Mouse (Mus musculus) heart, embryonic 11.5 days (tissue): ENCODE data around the gene Gm43638. TPM values are rescaled to one million over a fixed set of nuclear protein-coding genes. Genes with fewer than 3 reads are reported as not detected.
"Not testable (repeated sequence)": the region's sequence is repeated elsewhere in the genome, so short reads cannot be mapped to it uniquely, and the experiment has no call there.

Experiments used
- ATAC-seq: fragments of 200-750 bp; cut with Nextera tagmentation; replicated peaks from 2 replicates; pipeline ENCODE4 v1.8.0; 2017; ENCODE audit warnings: moderate library complexity; ENCODE audit not compliant: insufficient number of reproducible peaks, low FRiP score, low TSS enrichment
- H3K27ac ChIP-seq: fragments of 300-500 bp; sonication (generic); 2 replicates; pipeline ENCODE4 v1.5.1; 2014; ENCODE audit warnings: mild to moderate bottlenecking, low read depth, low read length
- H3K27me3 ChIP-seq: fragments of 300-500 bp; sonication (generic); 2 replicates; pipeline ENCODE4 v1.6.1; 2014; ENCODE audit warnings: mild to moderate bottlenecking, low read length, mixed read lengths; ENCODE audit not compliant: control insufficient read depth, insufficient read depth
- H3K36me3 ChIP-seq: fragments of 300-500 bp; sonication (generic); 2 replicates; pipeline ENCODE4 v1.6.1; 2014; ENCODE audit warnings: mild to moderate bottlenecking, low read length, moderate library complexity, mixed read lengths; ENCODE audit not compliant: control insufficient read depth, insufficient read depth
- H3K4me1 ChIP-seq: fragments of 300-500 bp; sonication (generic); 2 replicates; pipeline ENCODE4 v1.6.1; 2014; ENCODE audit warnings: low read length; ENCODE audit not compliant: control insufficient read depth, insufficient read depth
- H3K4me2 ChIP-seq: fragments of 300-500 bp; sonication (generic); 2 replicates; pipeline ENCODE4 v1.6.1; 2014; ENCODE audit warnings: mild to moderate bottlenecking, moderate library complexity
- H3K4me3 ChIP-seq: fragments of 300-500 bp; sonication (generic); 2 replicates; pipeline ENCODE4 v1.5.1; 2014; ENCODE audit warnings: low read depth, low read length
- H3K9ac ChIP-seq: fragments of 300-500 bp; sonication (generic); 2 replicates; pipeline ENCODE4 v1.6.1; 2014; ENCODE audit warnings: mild to moderate bottlenecking, low read depth, low read length, moderate library complexity
- H3K9me3 ChIP-seq: fragments of 300-500 bp; sonication (generic); replicated peaks from 2 replicates; pipeline ENCODE4 v1.6.1; 2016; ENCODE audit warnings: low read length; ENCODE audit not compliant: control insufficient read depth
- WGBS: fragments of 180-500 bp; shearing (Covaris S2); extraction: QIAGEN DNeasy Blood & Tissue Kit; methylation state at CpG from one replicate; pipeline ENCODE4 v1.1.7; 2014; ENCODE audit not compliant: insufficient replicate concordance; 5-methylcytosine and 5-hydroxymethylcytosine counted together
- polyA plus RNA-seq: library from polyadenylated mRNA; unstranded; fragments of >200 nt; fragmentation: Nextera tagmentation; extraction: Ambion mirVana; gene quantifications from 2 replicates; pipeline ENCODE4 v1.2.1, GENCODE M21; 2014

The Gm43638 gene
- polyA plus RNA-seq, result not detected in 2 replicates

- not testable (repeated sequence) for H3K4me2 ChIP-seq, H3K4me1 ChIP-seq, H3K27me3 ChIP-seq, H3K27ac ChIP-seq, H3K36me3 ChIP-seq, ATAC-seq, H3K9me3 ChIP-seq, H3K4me3 ChIP-seq, H3K9ac ChIP-seq
- 89% methylated on average over 1 of the region's 1 CpGs for WGBS
Observed at GRCm38 (mm10) chr5:87486706-87487105, at the start of gene Gm43638. Gene Gm43638 (minus strand): TSS chr5:87486806.

DNA sequence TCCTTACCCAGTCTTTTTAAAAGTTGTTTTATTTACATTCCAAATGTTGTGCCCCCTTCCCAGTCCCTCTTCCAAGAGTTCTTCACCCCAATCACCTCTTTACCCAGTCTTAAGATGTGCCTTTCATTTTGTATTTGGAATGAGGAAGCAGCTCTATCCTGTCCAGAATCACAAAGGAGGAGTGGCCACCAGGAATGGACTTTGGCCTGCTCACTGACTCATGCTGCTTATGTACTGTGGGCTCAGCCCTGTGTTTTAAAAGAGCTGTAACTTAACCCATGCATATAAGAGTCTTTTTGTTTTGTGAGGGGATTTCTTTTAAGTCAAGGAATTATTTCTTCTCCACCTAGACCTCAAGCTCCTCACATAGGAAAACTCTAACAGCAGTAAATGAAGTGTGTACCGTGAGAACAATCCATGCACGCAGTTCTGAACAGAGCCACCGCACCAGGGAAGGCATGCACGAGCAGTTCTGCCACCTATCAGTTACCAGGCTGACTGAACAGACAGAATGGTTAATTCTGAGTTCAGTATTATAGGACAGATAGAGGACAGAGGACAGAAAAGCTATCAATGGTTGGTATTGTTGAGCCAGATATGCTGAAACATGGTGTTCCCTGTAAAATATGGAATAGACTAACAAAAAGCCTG is 49.5 kb upstream of the Gm43638 start:
- ATAC-seq, result no peak
- no peak overlapping the region for H3K9ac ChIP-seq
- no peaks in the 10 kb centered on the region for H3K36me3 ChIP-seq
- 70% methylated on average over 4 of the region's 4 CpGs for WGBS
- H3K4me3 ChIP-seq, result no peak overlapping the region
- H3K9me3 ChIP-seq, result no peaks in the 10 kb centered on the region
- H3K27me3 ChIP-seq, result no peaks in the 10 kb centered on the region
- no peak overlapping the region for H3K27ac ChIP-seq
- no peak overlapping the region for H3K4me2 ChIP-seq
- no peaks in the 10 kb centered on the region for H3K4me1 ChIP-seq

- H3K27ac ChIP-seq, result no peak overlapping the region
- no peaks in the 10 kb centered on the region for H3K4me1 ChIP-seq
- ATAC-seq, result no peak
- WGBS, result 65% methylated on average over 2 of the region's 2 CpGs
- H3K27me3 ChIP-seq, result no peaks in the 10 kb centered on the region
- no peaks in the 10 kb centered on the region for H3K9me3 ChIP-seq
- no peak overlapping the region for H3K9ac ChIP-seq
- H3K36me3 ChIP-seq, result no peaks in the 10 kb centered on the region
- no peak overlapping the region for H3K4me2 ChIP-seq
- no peak overlapping the region for H3K4me3 ChIP-seq
Observed at GRCm38 (mm10) chr5:87532288-87532687, 45.7 kb upstream of the Gm43638 start.

DNA sequence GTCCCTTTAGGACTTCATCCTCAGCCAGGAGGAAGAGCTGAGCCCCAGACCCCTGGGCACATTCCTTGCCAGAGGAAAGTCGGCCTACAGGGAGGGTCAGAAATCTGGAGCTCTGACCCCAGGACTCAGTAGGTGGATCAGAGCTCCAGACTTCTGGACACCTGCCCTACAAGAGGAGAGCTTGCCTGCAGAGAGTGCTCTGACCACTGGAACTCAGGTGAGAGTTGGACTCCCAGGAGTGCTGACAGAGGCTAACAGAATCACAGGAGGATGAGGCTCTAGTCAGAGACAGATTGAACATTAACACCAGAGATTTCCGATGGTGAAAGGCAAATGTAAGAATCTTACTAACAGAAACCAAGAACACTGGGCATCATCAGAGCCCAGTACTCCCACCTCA is 37.0 kb upstream of the Gm43638 start:
- H3K36me3 ChIP-seq, H3K4me1 ChIP-seq, H3K9ac ChIP-seq, ATAC-seq, H3K4me2 ChIP-seq, H3K27ac ChIP-seq, H3K27me3 ChIP-seq, H3K4me3 ChIP-seq, H3K9me3 ChIP-seq: not testable (repeated sequence)
- WGBS, result 86% methylated on average over 2 of the region's 2 CpGs

- no peaks in the 10 kb centered on the region for H3K9me3 ChIP-seq
- WGBS, result 59% methylated on average over 4 of the region's 4 CpGs
- H3K4me1 ChIP-seq, result no peaks in the 10 kb centered on the region
- H3K4me2 ChIP-seq, result no peak overlapping the region
- H3K27ac ChIP-seq, result no peak overlapping the region
- no peaks in the 10 kb centered on the region for H3K36me3 ChIP-seq
- no peak overlapping the region for H3K4me3 ChIP-seq
- no peak for ATAC-seq
- H3K27me3 ChIP-seq, result no peaks in the 10 kb centered on the region
- H3K9ac ChIP-seq, result no peak overlapping the region
Observed at GRCm38 (mm10) chr5:87505776-87506458, 19.3 kb upstream of the Gm43638 start.

DNA sequence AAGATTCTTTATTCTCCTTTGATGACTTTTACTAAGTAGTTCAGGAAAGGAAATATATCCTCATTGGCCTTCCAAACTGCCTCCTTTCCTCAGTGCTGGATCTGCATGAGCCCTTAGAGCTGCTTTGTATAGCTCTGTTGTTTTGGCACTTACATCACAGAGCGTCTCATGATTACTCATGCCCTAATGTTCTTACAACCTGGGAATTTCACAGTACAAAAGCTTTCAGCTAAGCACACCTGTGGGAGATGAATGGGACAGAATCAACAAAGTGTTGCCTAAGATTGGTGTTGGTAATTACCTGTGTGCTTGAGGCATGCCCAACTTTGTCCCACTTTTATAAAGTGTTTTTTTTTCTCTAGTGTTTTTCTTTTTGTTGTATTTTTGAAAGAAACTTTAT is 16.1 kb upstream of the Gm43638 start:
- H3K36me3 ChIP-seq, result no peaks in the 10 kb centered on the region
- no peaks in the 10 kb centered on the region for H3K4me1 ChIP-seq
- no peak overlapping the region for H3K4me2 ChIP-seq
- no peak overlapping the region for H3K27ac ChIP-seq
- 62% methylated on average over 1 of the region's 1 CpGs for WGBS
- H3K27me3 ChIP-seq, result no peaks in the 10 kb centered on the region
- ATAC-seq, result no peak
- no peaks in the 10 kb centered on the region for H3K9me3 ChIP-seq
- H3K4me3 ChIP-seq, result no peak overlapping the region
- H3K9ac ChIP-seq, result no peak overlapping the region

- Histone ChIP-seq H3K27me3 (no peaks in the 10 kb centered on the region), H3K9ac (no peak overlapping the region), H3K9me3 (no peaks in the 10 kb centered on the region), H3K4me3 (no peak overlapping the region), H3K4me2 (no peak overlapping the region), H3K27ac (no peak overlapping the region), H3K36me3 (no peaks in the 10 kb centered on the region), H3K4me1 (no peaks in the 10 kb centered on the region)
- ATAC-seq, result no peak
Observed at GRCm38 (mm10) chr5:87499341-87499740, 12.7 kb upstream of the Gm43638 start.

DNA sequence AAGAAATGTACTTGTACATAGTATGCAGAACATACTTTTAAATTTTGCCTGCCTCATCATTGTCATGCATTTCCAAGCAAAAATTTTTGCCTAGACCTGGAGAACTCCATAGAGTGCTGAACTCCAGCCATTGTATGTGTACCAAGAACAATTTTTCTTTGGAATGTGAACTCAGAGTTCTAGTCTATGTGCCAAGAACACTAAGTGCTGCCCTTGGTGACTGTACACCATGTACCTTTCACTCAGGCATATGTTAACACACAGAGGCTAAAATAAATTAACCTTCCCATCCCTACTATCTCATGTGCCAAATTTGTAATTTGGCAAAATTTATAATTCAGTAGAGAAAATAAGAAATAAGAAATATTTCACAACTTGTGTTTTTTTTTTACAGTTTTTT is 12.3 kb upstream of the Gm43638 start:
- no peak for ATAC-seq
- H3K4me2 ChIP-seq, result no peak overlapping the region
- H3K27me3 ChIP-seq, result no peaks in the 10 kb centered on the region
- H3K9ac ChIP-seq, result no peak overlapping the region
- H3K9me3 ChIP-seq, result no peaks in the 10 kb centered on the region
- H3K36me3 ChIP-seq, result no peaks in the 10 kb centered on the region
- no peaks in the 10 kb centered on the region for H3K4me1 ChIP-seq
- no peak overlapping the region for H3K27ac ChIP-seq
- H3K4me3 ChIP-seq, result no peak overlapping the region

DNA sequence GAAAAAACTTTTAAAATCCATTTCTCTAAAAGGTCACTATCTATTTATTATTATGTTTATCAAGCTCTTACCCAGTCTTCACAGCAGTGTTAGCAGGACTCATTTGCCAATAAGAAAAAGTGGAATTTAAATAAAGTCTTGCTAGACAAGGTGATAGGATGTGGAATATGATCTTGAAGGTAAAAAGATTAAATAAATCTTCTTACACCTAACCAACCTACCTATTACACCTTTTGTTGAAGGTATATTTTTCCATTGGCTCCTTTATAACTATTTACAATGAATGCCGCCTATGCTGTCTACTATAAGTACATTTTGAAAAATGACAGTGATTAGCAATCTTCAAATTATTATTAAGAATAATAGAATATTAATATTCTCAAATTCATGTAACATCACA is 4.2 kb upstream of the Gm43638 start, which contains the start of gene Ugt2a1:
Gene Ugt2a1, minus strand, starts transcription at position 101 of the 400 bp plus-strand sequence.
- Histone ChIP-seq H3K27me3 (no peaks in the 10 kb centered on the region), H3K27ac (no peak within 1 kb of the TSS), H3K4me2 (no peak within 1 kb of the TSS), H3K36me3 (no peaks in the 10 kb centered on the region), H3K4me1 (no peaks in the 10 kb centered on the region), H3K4me3 (no peak within 1 kb of the TSS), H3K9me3 (no peaks in the 10 kb centered on the region), H3K9ac (no peak within 1 kb of the TSS)
- WGBS, result 70% methylated on average over 1 of the region's 1 CpGs
- ATAC-seq, result no peak
